Mouse (Mus musculus): ENCODE measurements around the gene Spi1. TPM values are rescaled to one million over a fixed set of nuclear protein-coding genes. Genes with fewer than 3 reads are reported as not detected.

Spi1 gene
- total and polyA plus RNA-seq, 2 experiments from 2014 or later: 3.0 to 4.5 TPM

DNA sequence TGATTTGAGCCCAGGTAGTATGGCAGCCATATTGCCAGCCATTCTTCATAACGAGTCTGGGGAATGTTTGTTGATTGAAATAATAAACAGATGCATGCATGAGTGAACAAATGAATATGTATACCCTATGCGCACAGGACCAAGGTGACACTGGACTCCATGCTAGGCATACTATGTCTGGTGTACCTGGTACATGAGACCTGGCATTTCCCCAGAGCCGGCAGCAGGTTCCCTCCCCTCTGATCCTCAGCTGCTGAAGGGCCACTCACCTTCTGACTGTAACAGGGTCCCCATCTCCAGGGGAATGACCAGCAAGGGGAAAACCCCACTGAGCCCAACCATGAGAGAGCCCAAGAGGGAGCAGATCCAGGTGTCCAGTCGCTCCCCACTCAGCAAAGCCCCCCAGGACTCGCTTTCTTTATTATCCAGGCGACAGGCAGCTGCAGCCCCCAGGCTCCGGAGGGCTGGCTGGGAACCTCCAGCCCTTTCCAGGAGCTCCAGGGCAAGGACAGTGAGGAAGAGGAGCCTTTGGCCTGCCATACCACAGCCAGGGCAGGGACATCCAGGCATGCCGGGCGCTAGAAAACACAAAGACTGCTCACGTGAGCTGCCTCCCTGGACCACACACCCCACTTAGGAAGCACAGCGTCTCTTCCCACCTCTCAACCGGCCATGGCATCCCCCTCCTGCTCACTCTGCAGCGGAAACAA lies 13.9 kb upstream of the Spi1 start:
- TF ChIP-seq CTCF (IDR thresholded peaks at IDR 0.05; ENCODE audit: low read depth): no peak
- Histone ChIP-seq H3K4me1 (ENCODE audit: insufficient read depth, low read length) (peaks cover 20% of the 10 kb centered on the region), H3K9me3 (ENCODE audit: low read length) (no peaks in the 10 kb centered on the region), H3K27ac (no peak overlapping the region), H3K9ac (replicated peaks; ENCODE audit: low read length) (peak overlapping the region; percentile 72), H3K27me3 (ENCODE audit: insufficient read depth, low read length) (no peaks in the 10 kb centered on the region), H3K4me3 (ENCODE audit: low read length) (peak overlapping the region; percentile 70), H3K36me3 (ENCODE audit: insufficient read depth, low read length) (peaks cover 10% of the 10 kb centered on the region), H3K4me2 (ENCODE audit: low read depth, low read length) (peak overlapping the region; percentile 67)
- 55% methylated on average over 13 of the region's 13 CpGs for WGBS
- DNase-seq (ENCODE audit: low spot score) (no peak), ATAC-seq (no peak)

DNA sequence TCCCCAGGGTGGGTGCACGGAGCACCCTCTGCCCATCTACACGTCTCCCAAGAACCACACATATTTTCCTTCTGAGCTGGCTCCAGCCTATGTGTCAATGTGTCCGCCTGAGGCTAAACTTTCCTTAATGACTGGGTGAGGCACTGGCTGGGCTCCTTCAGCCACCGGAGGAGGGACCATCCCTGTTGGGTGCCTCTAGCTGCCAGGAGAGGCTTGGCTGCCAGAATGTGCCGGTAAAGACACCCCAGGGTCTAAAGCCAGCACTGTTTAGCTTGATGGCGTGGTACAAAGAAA lies 13.4 kb upstream of the Spi1 start:
- WGBS: 46% methylated on average over 6 of the region's 6 CpGs
- no peak overlapping the region for H3K27ac ChIP-seq
- peak overlapping the region; percentile 72 for H3K9ac ChIP-seq (replicated peaks; ENCODE audit: low read length)
- H3K36me3 ChIP-seq (ENCODE audit: insufficient read depth, low read length): peaks cover 10% of the 10 kb centered on the region
- DNase-seq (ENCODE audit: low spot score) (no peak), ATAC-seq (no peak)
- H3K4me3 ChIP-seq (ENCODE audit: low read length): peak overlapping the region; percentile 70
- TF ChIP-seq CTCF (IDR thresholded peaks at IDR 0.05; ENCODE audit: low read depth): no peak
- H3K4me1 ChIP-seq (ENCODE audit: insufficient read depth, low read length): peaks cover 20% of the 10 kb centered on the region
- peak overlapping the region; percentile 67 for H3K4me2 ChIP-seq (ENCODE audit: low read depth, low read length)
- H3K9me3 ChIP-seq (ENCODE audit: low read length): no peaks in the 10 kb centered on the region
- H3K27me3 ChIP-seq (ENCODE audit: insufficient read depth, low read length): no peaks in the 10 kb centered on the region

DNA sequence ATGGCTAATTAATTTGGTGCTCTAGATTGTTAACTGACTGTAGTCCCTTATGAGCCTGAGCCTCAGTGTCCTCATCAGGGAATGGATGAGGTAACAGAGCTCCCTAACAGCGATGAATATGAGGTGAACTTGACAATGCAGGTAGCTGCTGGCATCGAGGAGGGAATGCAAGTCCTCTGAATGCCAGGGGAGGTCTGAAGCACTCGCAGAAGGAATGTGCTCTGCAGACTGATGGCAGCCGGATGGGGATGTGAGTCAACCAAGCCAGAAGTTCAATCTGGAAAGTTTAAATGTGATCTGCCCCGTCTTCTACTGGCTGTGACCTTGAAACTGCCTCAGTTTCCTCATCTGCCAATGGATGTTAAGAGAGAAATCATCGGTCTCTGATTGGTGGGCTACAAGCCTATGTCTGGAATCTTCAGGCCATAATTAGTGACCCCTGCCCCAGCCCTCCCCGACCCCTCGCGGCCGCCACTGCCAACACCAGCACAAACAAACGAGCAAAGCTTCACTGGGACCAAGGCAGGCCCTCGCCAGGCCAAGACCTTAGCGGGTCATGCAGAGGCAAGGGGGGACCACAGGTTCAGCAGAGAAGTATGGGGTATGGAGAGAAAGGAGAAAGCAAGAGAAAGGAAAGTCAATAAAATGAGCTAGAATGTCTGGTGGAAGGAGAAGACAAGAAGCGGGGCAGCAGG lies 12.7 kb upstream of the Spi1 start:
- Histone ChIP-seq H3K27ac (peak overlapping the region; percentile 83), H3K4me2 (ENCODE audit: low read depth, low read length) (peak overlapping the region; percentile 67), H3K4me3 (ENCODE audit: low read length) (peak overlapping the region; percentile 70), H3K9ac (replicated peaks; ENCODE audit: low read length) (peak overlapping the region; percentile 72), H3K36me3 (ENCODE audit: insufficient read depth, low read length) (peaks cover 4% of the 10 kb centered on the region; the same call in 1 of the 2 replicates), H3K4me1 (ENCODE audit: insufficient read depth, low read length) (peaks cover 20% of the 10 kb centered on the region), H3K9me3 (ENCODE audit: low read length) (no peaks in the 10 kb centered on the region), H3K27me3 (ENCODE audit: insufficient read depth, low read length) (no peaks in the 10 kb centered on the region)
- 0 out of 2 replicates have a peak, but pooled peaks have one; percentile 6 for TF ChIP-seq CTCF (IDR thresholded peaks at IDR 0.05; ENCODE audit: low read depth)
- 12% methylated on average over 14 of the region's 14 CpGs for WGBS
- DNase-seq (ENCODE audit: low spot score) (no peak), ATAC-seq (no peak)

DNA sequence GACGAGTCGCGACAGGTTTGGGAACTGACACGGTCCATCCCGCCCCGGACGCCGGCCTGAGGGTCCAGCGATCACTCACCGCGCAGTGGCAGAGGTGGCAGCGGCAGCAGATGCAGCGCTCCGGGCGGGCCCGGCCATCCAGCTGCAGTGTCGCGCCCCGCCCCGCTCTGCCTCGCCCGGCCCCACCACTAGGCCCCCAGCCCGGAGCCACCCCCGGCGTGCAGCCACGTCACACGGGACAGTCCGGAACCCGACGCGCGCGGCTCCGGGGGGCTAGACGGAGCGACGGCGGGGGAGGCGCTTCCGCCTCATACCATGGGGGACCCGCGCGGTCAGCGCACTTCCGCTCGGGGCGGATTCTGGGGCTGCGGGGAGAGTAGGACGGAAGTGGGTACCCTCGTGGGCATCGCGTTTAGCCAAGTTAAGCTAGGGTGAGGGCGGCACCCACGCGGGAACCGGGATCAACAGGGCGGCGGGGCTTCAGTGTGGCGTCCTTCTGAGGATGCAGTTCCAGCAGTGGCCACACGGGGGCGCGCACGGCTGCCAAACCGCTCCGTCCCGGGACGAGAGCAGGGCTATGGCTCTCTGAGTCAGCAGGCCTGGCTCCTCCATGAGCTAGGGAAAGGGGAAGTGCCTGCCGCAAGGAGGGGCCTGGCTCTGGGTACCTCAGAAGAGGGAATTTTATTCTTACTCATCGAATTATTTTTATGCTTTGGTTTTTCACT lies 12.0 kb upstream of the Spi1 start, which contains the start of gene Slc39a13:
Gene Slc39a13, minus strand, starts transcription at position 342 of the 725 bp plus-strand sequence.
- under 1% methylated on average over 59 of the region's 69 CpGs for WGBS
- DNase-seq (ENCODE audit: low spot score) (peak; percentile 97), ATAC-seq (peak; percentile 98)
- H3K27me3 ChIP-seq (ENCODE audit: insufficient read depth, low read length): no peaks in the 10 kb centered on the region
- H3K4me1 ChIP-seq (ENCODE audit: insufficient read depth, low read length): peaks cover 20% of the 10 kb centered on the region
- no peaks in the 10 kb centered on the region; the same call in 1 of the 2 replicates for H3K36me3 ChIP-seq (ENCODE audit: insufficient read depth, low read length)
- peak within 1 kb of the TSS; percentile 83 for H3K27ac ChIP-seq
- H3K9me3 ChIP-seq (ENCODE audit: low read length): no peaks in the 10 kb centered on the region
- H3K4me3 ChIP-seq (ENCODE audit: low read length): peak within 1 kb of the TSS; percentile 70
- peak within 1 kb of the TSS; percentile 72 for H3K9ac ChIP-seq (replicated peaks; ENCODE audit: low read length)
- peak; percentile 100 for TF ChIP-seq CTCF (IDR thresholded peaks at IDR 0.05; ENCODE audit: low read depth)
- H3K4me2 ChIP-seq (ENCODE audit: low read depth, low read length): peak within 1 kb of the TSS; percentile 67

DNA sequence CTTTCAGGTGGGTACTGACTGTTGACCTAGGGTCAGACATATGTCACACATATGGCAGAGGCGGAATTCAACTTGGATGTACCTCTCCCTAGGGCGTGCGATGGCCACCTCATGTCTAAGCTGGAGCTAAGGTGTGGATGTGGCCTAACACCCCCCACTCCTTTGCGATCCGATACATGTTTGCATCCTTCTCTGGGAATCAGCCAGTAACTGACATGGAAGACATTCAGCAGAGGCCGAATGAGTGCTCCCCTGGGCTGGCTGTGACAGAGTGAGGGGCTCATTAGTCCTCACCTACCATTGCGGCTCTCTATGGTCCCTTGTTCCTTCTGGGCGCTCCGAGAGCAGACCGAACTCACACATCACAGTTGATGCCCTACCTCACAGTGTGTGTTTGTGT lies 11.1 kb upstream of the Spi1 start:
- Histone ChIP-seq H3K4me1 (ENCODE audit: insufficient read depth, low read length) (peaks cover 20% of the 10 kb centered on the region), H3K4me3 (ENCODE audit: low read length) (peak overlapping the region; percentile 70), H3K27me3 (ENCODE audit: insufficient read depth, low read length) (no peaks in the 10 kb centered on the region), H3K4me2 (ENCODE audit: low read depth, low read length) (peak overlapping the region; percentile 67), H3K9ac (replicated peaks; ENCODE audit: low read length) (peak overlapping the region; percentile 72), H3K27ac (peak overlapping the region; percentile 83), H3K9me3 (ENCODE audit: low read length) (no peaks in the 10 kb centered on the region), H3K36me3 (ENCODE audit: insufficient read depth, low read length) (no peaks in the 10 kb centered on the region; the same call in 1 of the 2 replicates)
- DNase-seq (ENCODE audit: low spot score) (no peak), ATAC-seq (no peak)
- no peak for TF ChIP-seq CTCF (IDR thresholded peaks at IDR 0.05; ENCODE audit: low read depth)
- WGBS: 83% methylated on average over 10 of the region's 10 CpGs

DNA sequence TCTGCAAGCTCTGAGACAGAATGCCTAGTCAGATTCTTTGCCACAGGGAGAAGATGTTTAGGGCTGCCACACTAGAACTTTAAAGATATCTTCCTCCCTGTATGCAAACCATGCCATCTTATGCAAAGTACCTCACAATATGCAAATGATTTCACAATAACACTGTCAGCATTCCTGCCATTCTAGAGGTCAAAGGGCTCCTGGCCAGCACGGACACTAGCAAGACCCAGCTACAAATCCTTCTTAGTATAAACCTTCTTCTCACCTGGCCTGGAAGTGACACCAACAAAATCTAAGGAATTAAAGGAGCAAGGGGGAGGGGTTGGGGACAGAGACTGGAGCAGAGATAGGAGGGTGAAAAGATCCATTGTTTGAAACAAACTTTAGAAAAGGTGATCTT lies 10.1 kb upstream of the Spi1 start:
- Histone ChIP-seq H3K27ac (no peak overlapping the region), H3K9ac (replicated peaks; ENCODE audit: low read length) (no peak overlapping the region), H3K4me3 (ENCODE audit: low read length) (no peak overlapping the region), H3K4me2 (ENCODE audit: low read depth, low read length) (no peak overlapping the region), H3K36me3 (ENCODE audit: insufficient read depth, low read length) (no peaks in the 10 kb centered on the region; the same call in 1 of the 2 replicates), H3K27me3 (ENCODE audit: insufficient read depth, low read length) (no peaks in the 10 kb centered on the region), H3K4me1 (ENCODE audit: insufficient read depth, low read length) (peaks cover 20% of the 10 kb centered on the region), H3K9me3 (ENCODE audit: low read length) (no peaks in the 10 kb centered on the region)
- no peak for TF ChIP-seq CTCF (IDR thresholded peaks at IDR 0.05; ENCODE audit: low read depth)
- WGBS: 41% methylated on average over 1 of the region's 1 CpGs
- DNase-seq (ENCODE audit: low spot score) (no peak), ATAC-seq (no peak)

Data from hindbrain, postnatal 0 days (tissue).